Mouse (Mus musculus) kidney, embryonic 14.5 days (tissue): ENCODE results near the gene Olfr782. TPM values are rescaled to one million over a fixed set of nuclear protein-coding genes. Genes with fewer than 3 reads are reported as not detected.
"Not testable (repeated sequence)": the region's sequence is repeated elsewhere in the genome, so short reads cannot be mapped to it uniquely, and the experiment has no call there.

Source experiments
- ATAC-seq: fragments of 200-750 bp; cut with Nextera tagmentation; 2 replicates; pipeline ENCODE4 v1.8.0; 2017; ENCODE audit warnings: moderate number of reproducible peaks, mild to moderate bottlenecking, moderate TSS enrichment, moderate library complexity; ENCODE audit not compliant: low FRiP score, low TSS enrichment
- H3K27ac ChIP-seq: fragments of 300-500 bp; sonication (generic); 2 replicates; pipeline ENCODE4 v1.5.1; 2014; ENCODE audit warnings: low read depth, mild to moderate bottlenecking, low read length, moderate library complexity, mixed read lengths
- H3K27me3 ChIP-seq: fragments of 300-500 bp; sonication (generic); 2 replicates; pipeline ENCODE4 v1.6.1; 2014; ENCODE audit warnings: mild to moderate bottlenecking, low read length; ENCODE audit not compliant: control insufficient read depth, insufficient read depth
- H3K36me3 ChIP-seq: fragments of 300-500 bp; sonication (generic); 2 replicates; pipeline ENCODE4 v1.6.1; 2014; ENCODE audit warnings: low read length, mixed read lengths; ENCODE audit not compliant: control insufficient read depth, insufficient read depth
- H3K4me1 ChIP-seq: fragments of 300-500 bp; sonication (generic); 2 replicates; pipeline ENCODE4 v1.6.1; 2014; ENCODE audit warnings: low read length, mixed read lengths; ENCODE audit not compliant: control insufficient read depth, insufficient read depth
- H3K4me2 ChIP-seq: fragments of 300-500 bp; sonication (generic); replicated peaks from 2 replicates; pipeline ENCODE4 v1.6.1; 2014; ENCODE audit warnings: low read depth, mild to moderate bottlenecking, low read length
- H3K4me3 ChIP-seq: fragments of 300-500 bp; sonication (generic); 2 replicates; pipeline ENCODE4 v1.5.1; 2014; ENCODE audit warnings: mild to moderate bottlenecking, low read length
- H3K9ac ChIP-seq: fragments of 300-500 bp; sonication (generic); 2 replicates; pipeline ENCODE4 v1.6.1; 2014; ENCODE audit warnings: low read depth, mild to moderate bottlenecking, low read length, moderate library complexity
- H3K9me3 ChIP-seq: fragments of 300-500 bp; sonication (generic); 2 replicates; pipeline ENCODE4 v1.6.1; 2016; ENCODE audit warnings: low read length; ENCODE audit not compliant: control insufficient read depth
- WGBS: fragments of 180-500 bp; shearing (Covaris S2); extraction: QIAGEN DNeasy Blood & Tissue Kit; methylation state at CpG from one replicate; pipeline ENCODE4 v1.1.7; 2014; 5-methylcytosine and 5-hydroxymethylcytosine counted together
- polyA plus RNA-seq: library from polyadenylated mRNA; unstranded; fragments of >200 nt; fragmentation: Nextera tagmentation; extraction: Ambion mirVana; gene quantifications from 2 replicates; pipeline ENCODE4 v1.2.1, GENCODE M21; 2014

Olfr782 gene
- polyA plus RNA-seq = not detected in 2 replicates

- no peaks in the 10 kb centered on the region for H3K9me3 ChIP-seq
- H3K27me3 ChIP-seq = no peaks in the 10 kb centered on the region
- H3K4me1 ChIP-seq = no peaks in the 10 kb centered on the region
- ATAC-seq = no peak
- H3K9ac ChIP-seq = no peak within 1 kb of the TSS
- H3K27ac ChIP-seq = no peak within 1 kb of the TSS
- H3K4me3 ChIP-seq = no peak within 1 kb of the TSS
- no peaks in the 10 kb centered on the region for H3K36me3 ChIP-seq
- no peak within 1 kb of the TSS for H3K4me2 ChIP-seq
- 79% methylated on average over 3 of the region's 3 CpGs for WGBS
Observed at GRCm38 (mm10) chr10:129348550-129348949, at the start of gene Olfr782. Gene Olfr782, plus strand, starts transcription at chr10:129348850.

GRCm38 (mm10) chr10:129312973-129313372 is 35.7 kb upstream of the Olfr782 start:
- H3K4me3 ChIP-seq, H3K9me3 ChIP-seq, ATAC-seq, H3K36me3 ChIP-seq, H3K27me3 ChIP-seq, H3K4me1 ChIP-seq, H3K27ac ChIP-seq, H3K9ac ChIP-seq, H3K4me2 ChIP-seq: not testable (repeated sequence)
- WGBS = 60% methylated on average over 1 of the region's 1 CpGs

GRCm38 (mm10) chr10:129313521-129313920 is 35.1 kb upstream of the Olfr782 start:
- not testable (repeated sequence) for H3K27me3 ChIP-seq, H3K4me2 ChIP-seq, ATAC-seq, H3K27ac ChIP-seq, H3K4me1 ChIP-seq, H3K36me3 ChIP-seq, H3K9ac ChIP-seq, H3K4me3 ChIP-seq, H3K9me3 ChIP-seq
- no CpG with 5 or more reads among the region's 1 CpGs for WGBS

GRCm38 (mm10) chr10:129317817-129318216 is 30.8 kb upstream of the Olfr782 start, which contains the start of gene Olfr780:
Gene Olfr780, plus strand, starts transcription at chr10:129318117.
- WGBS = 88% methylated on average over 3 of the region's 3 CpGs

DNA sequence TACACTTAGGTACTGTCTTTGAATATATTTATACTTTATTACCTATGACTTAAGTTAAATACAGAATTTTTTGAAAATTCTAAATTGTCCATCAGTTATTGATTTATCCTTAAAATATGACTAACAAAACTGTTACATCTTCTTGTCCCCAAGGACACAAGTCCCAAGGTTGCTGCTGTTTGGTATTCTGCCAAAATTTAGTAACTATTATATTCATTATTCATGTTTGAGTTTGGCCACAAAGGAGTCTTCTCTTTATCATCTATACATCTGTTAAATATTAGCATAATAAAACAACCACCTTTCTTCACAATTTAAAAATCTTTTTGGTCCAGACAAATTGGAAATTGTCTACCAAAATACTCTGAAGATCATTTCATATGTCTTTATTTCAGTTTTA is 20.1 kb upstream of the Olfr782 start, which contains the start of gene Olfr781:
Gene Olfr781, plus strand, starts transcription at position 301 of the 400 bp plus-strand sequence.
- Histone ChIP-seq H3K4me3 (no peak within 1 kb of the TSS), H3K9me3 (no peaks in the 10 kb centered on the region), H3K4me2 (no peak within 1 kb of the TSS), H3K9ac (no peak within 1 kb of the TSS), H3K27ac (no peak within 1 kb of the TSS), H3K36me3 (no peaks in the 10 kb centered on the region), H3K27me3 (no peaks in the 10 kb centered on the region), H3K4me1 (no peaks in the 10 kb centered on the region)
- ATAC-seq = no peak

More at GRCm38 (mm10) chr10:129317817-129318216, 30.8 kb upstream of the Olfr782 start, which contains the start of gene Olfr780:
- H3K9me3 ChIP-seq = no peaks in the 10 kb centered on the region
- ATAC-seq = no peak
- H3K4me3 ChIP-seq = no peak within 1 kb of the TSS
- no peaks in the 10 kb centered on the region for H3K27me3 ChIP-seq
- no peak within 1 kb of the TSS for H3K27ac ChIP-seq
- no peaks in the 10 kb centered on the region for H3K4me1 ChIP-seq
- no peak within 1 kb of the TSS for H3K4me2 ChIP-seq
- H3K9ac ChIP-seq = no peak within 1 kb of the TSS
- H3K36me3 ChIP-seq = no peaks in the 10 kb centered on the region

GRCm38 (mm10) chr10:129352475-129352874 is 3.8 kb downstream of the Olfr782 start:
- H3K27me3 ChIP-seq, H3K4me3 ChIP-seq, H3K4me2 ChIP-seq, ATAC-seq, H3K4me1 ChIP-seq, H3K36me3 ChIP-seq, H3K9me3 ChIP-seq, H3K9ac ChIP-seq, H3K27ac ChIP-seq: not testable (repeated sequence)
- WGBS = 59% methylated on average over 2 of the region's 2 CpGs

- not testable (repeated sequence) for H3K4me3 ChIP-seq, H3K27ac ChIP-seq, ATAC-seq, H3K4me2 ChIP-seq, H3K27me3 ChIP-seq, H3K36me3 ChIP-seq, H3K9ac ChIP-seq, H3K9me3 ChIP-seq, H3K4me1 ChIP-seq
- 87% methylated on average over 4 of the region's 4 CpGs for WGBS
Observed at GRCm38 (mm10) chr10:129356496-129356895, 7.8 kb downstream of the Olfr782 start.

- Histone ChIP-seq H3K27ac (no peak overlapping the region), H3K27me3 (no peaks in the 10 kb centered on the region), H3K4me2 (no peak overlapping the region), H3K9ac (no peak overlapping the region), H3K4me3 (no peak overlapping the region), H3K36me3 (no peaks in the 10 kb centered on the region), H3K4me1 (no peaks in the 10 kb centered on the region), H3K9me3 (0 out of 2 replicates have a peak, but pooled peaks cover 3% of the 10 kb centered on the region)
- 75% methylated on average over 5 of the region's 5 CpGs for WGBS
- ATAC-seq = no peak
Observed at GRCm38 (mm10) chr10:129357307-129357706, 8.7 kb downstream of the Olfr782 start.

DNA sequence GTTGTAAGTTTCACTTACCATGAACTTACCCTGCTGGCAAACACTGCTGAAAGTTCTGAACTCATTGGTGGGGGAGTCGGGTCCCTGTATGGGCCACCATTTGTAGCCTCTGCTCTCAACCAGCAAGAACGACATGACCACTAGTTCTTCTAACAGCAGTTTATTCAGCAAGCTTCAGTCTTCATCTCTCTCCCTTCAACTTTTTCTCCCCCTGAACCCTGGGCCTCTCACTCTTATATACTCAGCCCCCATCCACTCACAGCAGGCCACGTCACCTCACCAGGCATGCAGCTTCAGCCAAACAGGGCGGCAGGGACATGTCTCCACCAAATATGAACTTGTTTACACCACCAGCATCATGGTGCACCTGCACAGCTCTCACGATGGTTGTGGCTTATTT is 25.4 kb downstream of the Olfr782 start:
- H3K9me3 ChIP-seq, H3K4me3 ChIP-seq, H3K36me3 ChIP-seq, H3K9ac ChIP-seq, H3K4me2 ChIP-seq, ATAC-seq, H3K4me1 ChIP-seq, H3K27ac ChIP-seq, H3K27me3 ChIP-seq: not testable (repeated sequence)
- WGBS = 82% methylated on average over 5 of the region's 5 CpGs
